Mouse (Mus musculus) megakaryocyte, embryonic 14.5 days (primary cell): ENCODE results near the gene Tbl1xr1.

Experiments
- FLI1 ChIP-seq: IDR thresholded peaks from 2 replicates; pipeline ENCODE4 v1.6.1; 2012; ENCODE audit warnings: low read length, inconsistent platforms, mixed read lengths
- GATA1 ChIP-seq: IDR thresholded peaks from 3 replicates; pipeline ENCODE4 v1.6.1; 2012; ENCODE audit warnings: mixed read lengths, low read length, inconsistent platforms, borderline replicate concordance

DNA sequence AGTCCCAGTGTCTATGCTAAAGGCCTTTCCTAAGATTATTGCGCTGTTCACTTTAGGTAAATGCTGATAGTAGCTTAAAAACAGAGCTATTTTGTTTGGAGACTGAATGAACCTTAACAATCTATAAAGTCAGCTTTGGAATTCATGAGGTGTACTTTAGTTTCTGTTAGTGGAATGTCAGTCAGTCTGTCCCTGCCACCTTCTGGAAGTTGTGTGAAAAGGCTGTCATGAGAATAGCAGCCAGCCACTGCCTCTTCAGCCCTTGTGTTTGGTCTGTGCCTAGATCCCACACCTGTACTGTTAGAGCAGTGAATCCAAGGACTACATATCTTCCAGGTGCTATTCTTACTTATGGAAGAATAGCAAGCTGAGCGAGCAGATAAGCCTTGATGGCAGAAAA, 67.8 kb downstream of the Tbl1xr1 start:
- TF ChIP-seq FLI1 (no peak), GATA1 (no peak)
